In genomic region chr1:75925802-75926201, GRCm38 (mm10) we compare ENCODE assay signal across 8 mouse cellular contexts.
DNase-seq lines count a peak whose midpoint lies in the region; ATAC-seq and TF ChIP-seq lines count a peak whose summit lies in the region.

No protein-coding gene starts in this region.

- no peak overlapping the region for H3K4me2 ChIP-seq in liver, embryonic 12.5 days
- H3K4me2 ChIP-seq in embryonic facial prominence, embryonic 15.5 days (replicated peaks), result 0 out of 2 replicates have a peak overlapping the region, but pooled peaks have one; percentile 13
- H3K4me2 ChIP-seq in heart, embryonic 14.5 days (ENCODE audit: low read length), result no peak overlapping the region
- no peak overlapping the region; the same call in 1 of the 2 replicates for H3K4me2 ChIP-seq in kidney, postnatal 0 days (ENCODE audit: low read length)
- peak overlapping the region; percentile 38 for H3K4me2 ChIP-seq in limb, embryonic 13.5 days (replicated peaks)
- H3K4me2 ChIP-seq in neural tube, embryonic 11.5 days (ENCODE audit: low read depth), result no peak overlapping the region

- no peak overlapping the region for H3K27ac ChIP-seq in liver, embryonic 12.5 days
- H3K27ac ChIP-seq in embryonic facial prominence, embryonic 15.5 days (replicated peaks), result no peak overlapping the region
- no peak overlapping the region for H3K27ac ChIP-seq in heart, embryonic 14.5 days (replicated peaks in 1 of 2; ENCODE audit: control insufficient read depth in 1 of 2, insufficient read depth in 1 of 2, low read depth in 2 of 2, low read length in 2 of 2)
- H3K27ac ChIP-seq in kidney, postnatal 0 days, result no peak overlapping the region
- peak overlapping the region; percentile 49; the same call in 1 of the 2 replicates for H3K27ac ChIP-seq in limb, embryonic 13.5 days
- H3K27ac ChIP-seq in neural tube, embryonic 11.5 days (ENCODE audit: low read depth, low read length), result no peak overlapping the region

- no peaks in the 10 kb centered on the region for H3K4me1 ChIP-seq in liver, embryonic 12.5 days
- peaks cover 11% of the 10 kb centered on the region for H3K4me1 ChIP-seq in embryonic facial prominence, embryonic 15.5 days
- no peaks in the 10 kb centered on the region for H3K4me1 ChIP-seq in heart, embryonic 14.5 days (ENCODE audit: control insufficient read depth in 2 of 2, insufficient read depth in 2 of 2, low read length in 2 of 2)
- H3K4me1 ChIP-seq in kidney, postnatal 0 days (replicated peaks; ENCODE audit: insufficient read depth, low read length), result no peaks in the 10 kb centered on the region
- H3K4me1 ChIP-seq in limb, embryonic 13.5 days, result peaks cover 14% of the 10 kb centered on the region
- peaks cover 4% of the 10 kb centered on the region; the same call in 1 of the 2 replicates for H3K4me1 ChIP-seq in neural tube, embryonic 11.5 days (ENCODE audit: control insufficient read depth, insufficient read depth, low read length)

- TF ChIP-seq CTCF in kidney, postnatal 0 days (IDR thresholded peaks at IDR 0.05; ENCODE audit: low read depth), result peak; percentile 92

- no peak overlapping the region for H3K4me3 ChIP-seq in liver, embryonic 12.5 days
- H3K4me3 ChIP-seq in embryonic facial prominence, embryonic 15.5 days (replicated peaks), result no peak overlapping the region
- no peak overlapping the region for H3K4me3 ChIP-seq in heart, embryonic 14.5 days (ENCODE audit: control insufficient read depth in 1 of 2, insufficient read depth in 1 of 2, low read depth in 1 of 2, low read length in 2 of 2)
- H3K4me3 ChIP-seq in kidney, postnatal 0 days (replicated peaks; ENCODE audit: low read depth, low read length), result no peak overlapping the region
- no peak overlapping the region for H3K4me3 ChIP-seq in limb, embryonic 13.5 days
- no peak overlapping the region for H3K4me3 ChIP-seq in neural tube, embryonic 11.5 days (ENCODE audit: low read depth, low read length)

- no peaks in the 10 kb centered on the region for H3K9me3 ChIP-seq in liver, embryonic 12.5 days (replicated peaks)
- no peaks in the 10 kb centered on the region for H3K9me3 ChIP-seq in embryonic facial prominence, embryonic 15.5 days (replicated peaks)
- H3K9me3 ChIP-seq in heart, embryonic 14.5 days (ENCODE audit: control insufficient read depth, low read length), result no peaks in the 10 kb centered on the region
- H3K9me3 ChIP-seq in kidney, postnatal 0 days (replicated peaks; ENCODE audit: low read length), result no peaks in the 10 kb centered on the region
- no peaks in the 10 kb centered on the region for H3K9me3 ChIP-seq in limb, embryonic 13.5 days
- no peaks in the 10 kb centered on the region for H3K9me3 ChIP-seq in neural tube, embryonic 11.5 days (ENCODE audit: control insufficient read depth, low read length)

- 34% methylated on average over 9 of the region's 9 CpGs for WGBS in liver, embryonic 12.5 days (ENCODE audit: insufficient replicate concordance)
- WGBS in embryonic facial prominence, embryonic 15.5 days, result 14% methylated on average over 9 of the region's 9 CpGs
- 41% methylated on average over 9 of the region's 9 CpGs for WGBS in heart, embryonic 14.5 days
- 6% methylated on average over 9 of the region's 9 CpGs for WGBS in kidney, postnatal 0 days
- WGBS in limb, embryonic 13.5 days, result 10% methylated on average over 9 of the region's 9 CpGs
- 14% methylated on average over 9 of the region's 9 CpGs for WGBS in neural tube, embryonic 11.5 days

- ATAC-seq in liver, embryonic 12.5 days, result no peak
- ATAC-seq in embryonic facial prominence, embryonic 15.5 days (ENCODE audit: insufficient number of reproducible peaks, low FRiP score, low TSS enrichment, low read depth), result peak; percentile 84
- ATAC-seq in heart, embryonic 14.5 days (ENCODE audit: insufficient number of reproducible peaks, insufficient read depth, low FRiP score, low read depth), result peak; percentile 47; the same call in 1 of the 2 replicates
- ATAC-seq in kidney, postnatal 0 days (replicated peaks; ENCODE audit: low FRiP score, low read depth), result peak; percentile 65
- peak; percentile 87 for ATAC-seq in limb, embryonic 13.5 days (ENCODE audit: low FRiP score, low read depth)
- ATAC-seq in neural tube, embryonic 11.5 days (ENCODE audit: insufficient read depth, low FRiP score, low TSS enrichment), result peak; percentile 75

- H3K27me3 ChIP-seq in liver, embryonic 12.5 days (replicated peaks), result no peaks in the 10 kb centered on the region
- no peaks in the 10 kb centered on the region for H3K27me3 ChIP-seq in embryonic facial prominence, embryonic 15.5 days
- no peaks in the 10 kb centered on the region for H3K27me3 ChIP-seq in heart, embryonic 14.5 days (ENCODE audit: control insufficient read depth, insufficient read depth, low read length)
- no peaks in the 10 kb centered on the region for H3K27me3 ChIP-seq in kidney, postnatal 0 days (ENCODE audit: insufficient read depth, low read length)
- H3K27me3 ChIP-seq in limb, embryonic 13.5 days, result peaks cover 4% of the 10 kb centered on the region; the same call in 1 of the 2 replicates
- H3K27me3 ChIP-seq in neural tube, embryonic 11.5 days (ENCODE audit: control insufficient read depth, insufficient read depth, low read length), result no peaks in the 10 kb centered on the region

- H3K9ac ChIP-seq in liver, embryonic 12.5 days, result no peak overlapping the region
- H3K9ac ChIP-seq in embryonic facial prominence, embryonic 15.5 days, result no peak overlapping the region
- H3K9ac ChIP-seq in heart, embryonic 14.5 days (ENCODE audit: low read length), result no peak overlapping the region
- H3K9ac ChIP-seq in kidney, postnatal 0 days (ENCODE audit: low read depth, low read length), result no peak overlapping the region
- no peak overlapping the region for H3K9ac ChIP-seq in limb, embryonic 13.5 days
- H3K9ac ChIP-seq in neural tube, embryonic 11.5 days (ENCODE audit: low read length), result no peak overlapping the region

- H3K36me3 ChIP-seq in liver, embryonic 12.5 days, result no peaks in the 10 kb centered on the region
- H3K36me3 ChIP-seq in embryonic facial prominence, embryonic 15.5 days, result no peaks in the 10 kb centered on the region
- H3K36me3 ChIP-seq in heart, embryonic 14.5 days (ENCODE audit: control insufficient read depth, insufficient read depth, low read length), result no peaks in the 10 kb centered on the region
- H3K36me3 ChIP-seq in kidney, postnatal 0 days (ENCODE audit: insufficient read depth, low read length), result no peaks in the 10 kb centered on the region
- no peaks in the 10 kb centered on the region for H3K36me3 ChIP-seq in limb, embryonic 13.5 days
- H3K36me3 ChIP-seq in neural tube, embryonic 11.5 days (ENCODE audit: control insufficient read depth, insufficient read depth, low read length), result no peaks in the 10 kb centered on the region

- peak; percentile 82 for DNase-seq in liver
- DNase-seq in kidney, postnatal 0 days (ENCODE audit: low spot score), result peak; percentile 97
- DNase-seq in neural tube, embryonic 11.5 days (ENCODE audit: low spot score), result peak; percentile 92
- peak; percentile 98 for DNase-seq in testis, postnatal 10 days (ENCODE audit: low spot score)

Comparison
In these comparisons a context has a peak if more than half of its experiments do, and no peak if none do; other contexts are left out.
1. H3K4me2 ChIP-seq: peak in embryonic facial prominence, embryonic 15.5 days (single experiment) and limb, embryonic 13.5 days (single experiment); none in liver, embryonic 12.5 days (single experiment), heart, embryonic 14.5 days (single experiment), kidney, postnatal 0 days (single experiment) and neural tube, embryonic 11.5 days (single experiment).
2. Peak in every context shown above with its lines, with median percentiles within 50 percentile points of each other: DNase-seq.